Mouse (Mus musculus): ENCODE results near the gene Scd3.

DNA sequence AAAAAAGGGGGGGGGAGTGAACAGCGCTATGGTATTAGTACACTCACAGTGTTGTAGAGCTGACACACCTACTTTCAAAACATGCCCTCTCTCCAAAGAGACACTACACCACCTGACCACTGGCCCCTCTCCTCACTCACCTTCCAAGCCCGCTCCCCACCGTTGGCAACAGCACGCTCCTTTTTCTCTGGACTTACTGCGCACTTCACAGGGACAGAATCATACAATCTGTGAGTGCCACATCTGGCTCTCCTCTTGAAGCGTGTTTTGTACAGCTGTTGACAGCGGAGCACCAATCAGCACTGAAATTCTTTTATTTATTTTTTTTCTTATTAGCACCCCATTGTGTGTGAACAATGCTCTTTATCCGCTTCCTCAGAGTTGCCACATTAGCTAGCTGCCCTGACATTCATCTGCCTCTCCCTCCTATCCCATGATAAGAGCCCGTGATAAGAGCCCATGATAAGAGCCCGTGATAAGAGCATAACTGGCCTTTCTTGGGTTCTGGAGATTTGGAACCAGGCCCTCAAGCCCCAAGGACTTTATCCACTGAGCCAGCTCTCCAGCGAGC, 43.4 kb downstream of the Scd3 start:
- TF ChIP-seq FLI1 (IDR thresholded peaks at IDR 0.05; ENCODE audit: low read length), result no peak
- no peak for TF ChIP-seq GATA1 (IDR thresholded peaks at IDR 0.05; ENCODE audit: borderline replicate concordance, low read length)
